Mouse (Mus musculus) naive thymus-derived CD4-positive, alpha-beta T cell, adult 2 months (primary cell): Measurements from ENCODE around the gene Plod1.
"Not testable (repeated sequence)": the region's sequence is repeated elsewhere in the genome, so short reads cannot be mapped to it uniquely, and the experiment has no call there.

ENCODE experiments used
- DNase-seq: peaks from one replicate; pipeline ENCODE4 v3.0.0-alpha.2; 2011; ENCODE audit warnings: low read depth

Plod1 gene

DNA sequence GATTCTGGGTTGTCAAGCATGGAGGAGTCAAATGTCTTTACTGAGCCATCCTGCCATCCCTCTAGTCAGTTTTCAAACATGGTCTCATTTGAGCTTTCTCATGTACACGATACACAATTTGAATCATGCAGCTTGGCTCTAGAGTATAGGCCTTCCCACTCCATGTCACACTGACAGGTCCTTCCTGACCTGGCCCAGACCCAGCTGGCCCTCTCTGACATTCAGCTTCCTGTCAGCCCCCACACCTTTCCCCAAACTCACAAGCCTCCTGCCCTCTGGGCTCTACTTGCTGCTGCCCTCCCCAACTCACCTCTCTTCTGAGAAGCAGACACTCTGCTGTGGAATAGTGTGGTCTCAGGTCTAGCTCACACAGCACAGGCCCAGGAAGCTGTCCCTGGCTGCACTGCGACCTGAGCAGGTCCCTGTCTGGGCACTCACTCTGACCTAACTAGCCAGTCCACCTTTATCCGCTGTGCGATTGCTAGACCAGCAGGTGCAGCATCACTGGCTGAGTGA is 40.7 kb downstream of the Plod1 start:
- no peak for DNase-seq

DNA sequence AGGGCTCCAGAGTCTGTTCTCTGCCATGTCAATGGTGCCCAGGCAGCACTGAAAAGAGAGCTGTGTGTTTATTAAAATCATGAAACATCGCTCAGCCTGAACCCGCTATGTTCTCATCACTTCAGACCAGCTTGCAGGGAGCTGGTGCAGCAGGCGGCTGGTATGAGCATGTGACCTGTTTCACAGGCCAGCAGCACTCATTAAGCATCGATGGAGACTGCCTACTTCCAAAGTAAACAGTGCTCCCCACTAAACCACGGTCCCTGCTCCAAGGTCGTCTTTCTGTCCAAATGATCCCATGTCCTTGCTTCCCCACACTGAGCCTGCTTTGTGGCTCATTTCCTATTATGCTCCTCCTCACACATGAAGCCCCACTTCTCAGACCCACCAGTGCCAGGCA is 46.2 kb downstream of the Plod1 start:
- no peak for DNase-seq

DNA sequence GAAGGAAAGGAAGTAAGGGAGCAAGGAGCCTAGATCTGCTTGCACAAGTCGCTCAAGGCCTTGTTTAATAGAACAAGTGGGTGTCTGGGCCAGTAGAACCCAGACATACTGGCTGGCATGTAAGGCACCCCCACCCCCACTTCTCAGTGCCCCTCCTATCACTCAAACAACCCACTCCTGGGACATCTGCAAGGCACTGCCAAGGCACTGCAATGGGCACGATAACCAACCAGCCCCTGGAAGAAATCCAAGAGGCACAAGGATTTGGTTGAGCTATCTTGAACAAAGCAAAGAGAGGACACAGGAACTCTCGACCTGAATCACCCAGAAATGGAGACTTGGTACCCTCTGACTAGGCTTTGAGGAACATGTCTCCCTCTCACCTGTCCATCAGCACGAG is 48.3 kb downstream of the Plod1 start:
- no peak for DNase-seq

DNA sequence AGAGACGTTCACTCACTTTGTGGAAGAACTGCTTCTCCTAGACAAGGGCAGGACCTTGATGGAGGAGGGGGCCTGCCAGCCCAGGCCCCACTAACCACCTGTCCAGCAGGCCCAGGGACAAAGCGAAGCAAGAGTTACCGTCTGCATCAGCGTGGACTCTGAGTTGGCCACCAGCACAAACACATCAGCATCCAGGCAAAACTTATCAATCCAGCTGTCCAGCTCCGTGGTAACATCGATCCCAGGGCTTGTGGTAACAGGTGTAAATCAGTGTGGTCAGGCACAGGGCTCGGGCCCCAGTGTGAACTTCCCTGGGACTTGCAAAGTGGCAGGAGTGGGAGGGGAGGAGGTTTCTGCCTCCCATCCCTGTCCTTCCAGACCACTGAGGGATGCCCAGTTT is 49.3 kb downstream of the Plod1 start:
- no peak for DNase-seq

DNA sequence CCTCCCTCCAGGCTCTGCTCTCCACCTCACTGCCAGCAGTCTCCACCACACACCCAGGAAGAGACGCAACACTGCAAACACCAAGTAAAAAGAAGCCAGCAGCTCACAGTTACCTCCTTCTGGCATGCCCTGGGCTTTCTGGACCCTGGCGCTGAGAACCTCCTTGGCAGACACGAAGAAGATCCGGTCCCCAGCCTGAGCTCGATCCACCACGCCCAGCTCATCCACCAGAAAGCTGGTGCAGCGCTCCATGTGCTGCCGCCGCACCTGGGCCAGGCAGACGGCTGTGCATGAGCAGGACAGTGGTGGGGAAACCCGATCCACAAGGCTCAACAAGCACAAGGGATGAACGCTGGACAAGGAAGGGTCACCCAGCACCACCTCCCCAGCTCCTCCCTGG is 50.4 kb downstream of the Plod1 start:
- no peak for DNase-seq

DNA sequence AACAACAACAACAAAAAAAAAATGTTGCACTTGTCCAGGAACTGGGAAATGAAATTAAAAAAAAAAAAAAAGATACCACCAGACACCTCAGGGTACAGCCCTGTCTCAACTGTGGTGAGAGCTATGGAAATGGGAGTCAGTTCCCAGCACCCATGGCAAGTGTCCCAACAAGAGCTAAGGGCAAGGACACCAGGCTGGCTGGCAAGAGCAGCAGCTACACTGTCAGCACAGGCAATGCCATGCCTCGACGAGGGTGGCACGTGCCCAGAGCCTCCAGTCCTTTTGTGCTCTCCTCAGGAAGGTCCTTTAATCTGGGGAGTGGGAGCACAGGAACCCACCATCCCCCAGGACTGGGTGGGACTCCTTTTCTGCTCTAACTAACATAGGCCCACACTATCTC is 52.4 kb downstream of the Plod1 start:
- DNase-seq: no peak

DNA sequence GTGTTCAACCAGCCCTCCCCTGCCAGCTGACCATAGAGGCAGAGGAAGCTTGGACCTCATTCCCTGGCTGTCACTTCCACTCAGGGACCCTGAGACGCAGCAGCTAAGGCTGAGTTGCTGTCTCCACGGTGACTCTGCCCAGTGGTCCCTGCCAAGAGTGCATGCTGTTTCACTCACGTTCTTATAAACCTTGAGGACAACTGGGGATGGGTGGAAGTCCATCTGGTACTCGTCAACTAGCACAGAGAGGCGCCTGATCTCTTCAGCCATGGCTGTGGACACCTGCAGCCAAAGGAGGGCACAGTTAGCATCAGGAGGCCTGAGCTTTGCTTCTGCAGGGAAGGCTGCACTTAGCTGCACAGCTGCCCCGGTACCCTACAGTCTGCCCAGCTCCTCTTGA is 53.5 kb downstream of the Plod1 start:
- DNase-seq: no peak

DNA sequence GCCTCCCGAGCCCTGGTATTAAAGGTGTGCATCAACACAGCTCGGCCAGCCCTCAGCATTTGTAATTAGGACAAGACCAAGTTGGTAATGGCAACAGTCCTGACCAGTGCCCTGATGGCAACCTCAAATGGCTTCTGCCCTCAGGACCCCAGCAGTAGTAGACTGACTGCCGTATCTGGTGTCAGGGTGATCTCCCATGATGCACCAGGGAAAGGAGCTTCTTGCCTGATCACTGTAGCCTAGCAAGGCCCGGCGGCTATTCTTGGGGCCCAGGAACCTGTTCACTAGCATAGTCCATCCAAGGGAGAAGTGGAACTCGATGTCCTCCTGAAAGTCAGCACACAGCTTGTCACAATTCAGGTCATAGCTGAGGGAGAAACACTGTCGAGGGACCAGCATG is 54.8 kb downstream of the Plod1 start:
- no peak for DNase-seq

DNA sequence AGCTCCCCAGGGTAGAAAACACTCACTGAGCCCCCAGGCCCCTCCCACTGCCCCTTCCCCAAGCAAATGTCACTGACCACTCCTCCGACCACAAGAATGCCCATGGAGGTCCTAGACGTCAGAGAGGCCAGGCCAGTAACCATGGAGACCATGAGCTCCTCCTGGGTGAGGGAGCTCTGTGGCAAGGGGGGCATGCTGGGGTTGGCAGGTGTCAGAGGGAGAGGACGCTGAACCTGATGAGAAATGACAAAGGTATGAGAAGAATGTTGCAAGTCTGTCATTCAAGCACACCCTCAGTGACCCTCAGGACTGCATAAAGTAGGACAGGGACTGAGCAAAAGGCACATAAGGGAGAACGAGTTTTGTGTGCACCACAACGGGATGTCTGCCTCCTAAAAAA is 56.7 kb downstream of the Plod1 start:
- no peak for DNase-seq

DNA sequence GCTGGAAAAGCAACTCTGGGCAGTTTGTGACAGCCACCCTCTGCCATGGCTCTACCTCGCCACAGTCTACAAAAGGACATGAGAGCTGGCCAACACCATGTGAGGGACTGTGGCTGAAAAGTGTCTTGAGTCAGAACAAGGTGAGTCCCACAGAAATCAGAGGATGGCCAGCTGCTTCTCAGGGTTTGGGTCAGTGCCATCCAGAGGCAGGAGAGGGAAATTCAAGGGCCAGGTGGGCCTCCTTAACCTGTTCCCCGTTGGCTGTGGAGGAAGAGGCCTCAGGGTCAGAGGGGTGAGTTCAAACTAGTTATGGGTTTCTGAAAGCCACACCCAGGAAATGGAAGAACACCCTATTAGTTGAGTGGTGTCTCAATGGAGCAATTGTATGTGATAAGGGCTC is 57.1 kb downstream of the Plod1 start:
- no peak for DNase-seq

DNA sequence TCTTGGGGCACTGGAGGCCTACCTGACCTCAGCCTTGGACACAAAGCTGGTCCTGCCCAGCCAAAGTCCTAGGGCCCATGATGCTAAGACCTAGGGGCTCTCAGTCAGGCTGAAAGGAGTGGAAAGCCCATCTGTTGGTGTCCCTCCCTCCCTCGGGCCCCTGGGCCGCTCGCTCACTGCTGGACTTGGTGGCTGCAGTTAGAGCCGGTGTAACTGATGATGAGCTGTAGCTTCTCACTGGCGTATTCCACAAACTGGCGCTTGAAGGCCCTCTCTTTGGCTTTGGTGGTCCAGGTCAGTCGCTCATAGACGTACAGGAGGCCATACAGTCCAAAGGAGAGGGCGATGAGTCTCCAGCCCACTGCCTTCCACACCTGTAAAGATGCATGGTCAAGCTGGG is 58.0 kb downstream of the Plod1 start:
- DNase-seq: no peak

DNA sequence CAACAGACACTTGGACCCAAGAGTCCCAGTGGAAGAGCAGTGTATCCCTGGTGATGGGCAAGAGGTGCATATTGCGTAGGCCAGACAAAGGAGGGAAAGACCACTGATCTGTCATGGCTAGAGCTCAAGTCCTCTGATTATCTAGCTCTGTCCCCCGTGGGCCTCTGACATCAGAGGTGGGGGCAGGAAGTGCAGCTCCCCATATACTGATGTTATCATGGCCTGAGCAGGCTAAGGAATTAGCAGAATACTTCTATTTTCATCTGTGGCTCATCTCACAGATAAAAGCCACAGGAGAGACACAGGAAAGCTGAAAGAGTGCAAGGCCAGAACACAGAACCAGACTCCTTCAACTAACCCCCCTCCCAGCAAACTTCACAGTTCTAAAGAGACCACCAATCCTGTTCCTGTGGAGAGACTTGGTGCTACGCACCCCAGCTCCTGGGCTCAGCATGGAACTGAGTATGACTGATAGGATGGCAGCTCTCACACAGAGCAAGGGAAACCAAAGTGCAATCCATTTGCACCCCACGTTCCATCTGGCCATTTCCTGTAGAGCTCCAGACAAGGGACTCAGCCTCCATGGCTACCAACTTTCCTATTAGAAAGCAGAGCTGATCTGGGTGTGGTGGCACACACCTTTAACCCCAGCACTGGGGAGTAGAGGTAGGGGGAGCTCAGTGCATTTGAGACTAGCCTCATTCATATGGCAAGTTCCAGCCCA is 60.6 kb downstream of the Plod1 start:
- no peak for DNase-seq

DNA sequence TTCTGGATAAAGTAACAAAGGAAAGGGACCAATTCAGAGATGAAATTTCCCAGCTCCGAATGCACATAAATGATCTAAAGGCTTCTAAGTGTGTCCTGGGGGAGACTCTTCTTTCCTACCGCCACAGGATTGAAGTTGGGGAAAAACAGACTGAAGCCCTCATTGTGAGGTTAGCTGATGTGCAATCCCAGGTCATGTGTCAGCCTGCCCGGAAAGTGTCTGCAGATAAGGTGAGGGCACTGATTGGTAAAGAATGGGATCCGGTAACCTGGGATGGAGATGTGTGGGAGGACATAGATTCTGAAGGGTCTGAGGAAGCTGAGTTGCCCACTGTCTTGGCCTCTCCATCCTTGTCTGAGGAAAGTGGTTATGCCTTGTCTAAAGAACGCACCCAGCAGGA is 67.3 kb downstream of the Plod1 start:
- peak; percentile 20 for DNase-seq

DNA sequence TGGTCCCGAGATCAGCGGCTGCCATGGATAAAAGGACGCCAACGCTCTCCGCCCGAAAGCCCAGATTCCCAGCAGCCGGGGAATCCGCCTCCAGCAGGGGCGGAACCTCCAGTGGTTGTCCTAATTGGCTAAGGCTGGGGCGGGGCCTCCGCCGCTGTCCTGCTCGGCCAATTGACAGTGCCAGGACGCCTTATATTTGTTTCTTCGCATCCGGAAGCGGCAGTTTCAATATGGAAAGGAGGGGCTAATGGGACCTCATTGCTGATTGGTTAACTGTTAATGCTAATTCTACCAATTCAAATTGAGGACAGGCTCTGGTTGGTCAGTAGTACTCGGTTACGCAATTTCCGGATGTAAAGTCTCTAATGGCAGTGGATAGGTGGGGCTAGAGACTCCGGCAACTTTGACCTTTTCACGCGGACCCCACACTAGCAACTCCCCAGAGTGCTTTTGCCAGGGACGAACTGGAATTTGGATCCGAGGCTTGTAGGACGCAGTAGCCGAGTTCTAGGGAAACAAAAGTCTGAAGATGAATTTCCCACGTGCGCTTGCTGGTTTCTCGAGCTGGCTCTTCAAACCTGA is 68.0 kb downstream of the Plod1 start, which contains the start of the genes Miip and Fv1:
Gene Miip (minus strand): TSS at position 367 of the 582 bp plus-strand sequence.
Gene Fv1 (plus strand): TSS at position 530 of the 582 bp plus-strand sequence.
- DNase-seq: peak; percentile 97

DNA sequence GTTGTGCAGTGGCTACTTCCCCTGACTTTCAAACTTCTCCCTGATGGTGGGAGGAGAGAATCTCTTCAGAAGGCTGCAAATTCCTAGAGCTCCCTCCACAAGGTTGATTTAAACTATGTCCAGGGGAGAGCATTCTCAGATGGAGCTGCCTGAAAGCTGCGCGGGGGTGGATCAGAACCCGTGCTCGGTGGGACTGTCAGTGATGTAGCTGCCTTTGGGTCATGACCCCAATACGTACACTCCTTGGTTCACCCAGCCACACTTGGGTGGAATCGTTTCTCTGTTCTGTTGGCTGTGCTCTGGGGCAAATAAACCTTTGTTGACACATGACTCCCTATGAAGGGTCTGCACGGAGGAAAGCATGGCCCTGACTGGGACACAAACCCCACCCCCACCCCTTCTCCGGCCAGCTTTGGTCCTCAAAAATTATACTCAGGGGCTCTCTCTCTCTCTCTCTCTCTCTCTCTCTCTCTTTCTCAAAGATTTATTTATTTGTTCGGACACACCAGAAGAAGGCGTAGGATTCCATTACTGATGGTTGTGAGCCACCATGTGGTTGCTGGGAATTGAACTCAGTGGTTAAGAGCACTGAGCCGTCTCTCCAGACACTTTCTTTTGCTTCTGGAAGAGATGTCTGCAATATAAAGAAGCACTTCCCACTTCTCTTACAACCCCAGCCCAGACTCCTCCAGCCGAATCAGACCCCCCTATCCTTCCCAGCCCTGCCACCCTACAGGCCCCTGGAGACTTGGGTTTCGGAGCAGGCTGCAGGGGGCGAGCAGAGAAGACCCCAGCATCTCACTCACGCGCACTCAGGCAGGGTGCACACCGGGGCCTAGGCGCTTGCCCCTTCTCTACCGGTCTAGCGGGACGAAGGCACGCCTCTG is 68.8 kb downstream of the Plod1 start:
- no peak for DNase-seq

DNA sequence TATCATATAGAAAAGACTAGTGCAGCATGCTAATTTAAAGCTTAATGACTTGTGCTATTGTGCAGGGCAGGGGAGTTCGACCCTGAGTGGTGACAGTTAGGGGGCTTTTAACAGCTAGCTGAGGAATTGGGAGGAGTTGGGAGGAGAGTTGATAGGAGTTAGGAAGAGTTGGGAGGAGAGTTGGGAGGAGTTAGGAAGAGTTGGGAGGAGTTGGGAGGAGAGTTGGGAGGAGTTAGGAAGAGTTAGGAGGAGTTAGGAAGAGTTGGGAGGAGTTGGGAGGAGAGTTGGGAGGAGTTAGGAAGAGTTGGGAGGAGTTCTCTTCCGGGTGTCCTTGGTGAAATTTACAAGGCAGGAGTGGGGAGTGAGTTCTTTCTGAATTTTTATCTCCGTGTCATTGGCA is 69.8 kb downstream of the Plod1 start:
- DNase-seq: not testable (repeated sequence)

DNA sequence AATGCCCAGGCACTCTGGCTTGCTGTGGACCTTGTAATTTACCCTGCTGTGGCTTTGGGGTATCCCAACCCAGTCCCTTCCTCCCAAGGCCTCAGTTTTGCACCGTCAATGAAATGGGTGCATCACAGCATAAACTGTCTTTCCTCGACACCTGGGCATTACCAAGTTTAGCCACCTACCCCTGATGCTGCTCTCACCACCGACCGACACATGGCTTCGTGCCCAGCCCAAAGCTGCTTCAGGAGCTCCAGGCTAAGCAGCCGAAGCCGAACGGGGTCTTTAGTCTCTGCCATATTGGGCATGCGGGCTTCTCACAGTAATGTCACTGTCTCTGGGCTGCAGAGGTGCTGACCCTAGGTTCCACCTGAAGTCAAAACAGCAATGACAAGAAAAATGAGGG is 70.5 kb downstream of the Plod1 start:
- no peak for DNase-seq

DNA sequence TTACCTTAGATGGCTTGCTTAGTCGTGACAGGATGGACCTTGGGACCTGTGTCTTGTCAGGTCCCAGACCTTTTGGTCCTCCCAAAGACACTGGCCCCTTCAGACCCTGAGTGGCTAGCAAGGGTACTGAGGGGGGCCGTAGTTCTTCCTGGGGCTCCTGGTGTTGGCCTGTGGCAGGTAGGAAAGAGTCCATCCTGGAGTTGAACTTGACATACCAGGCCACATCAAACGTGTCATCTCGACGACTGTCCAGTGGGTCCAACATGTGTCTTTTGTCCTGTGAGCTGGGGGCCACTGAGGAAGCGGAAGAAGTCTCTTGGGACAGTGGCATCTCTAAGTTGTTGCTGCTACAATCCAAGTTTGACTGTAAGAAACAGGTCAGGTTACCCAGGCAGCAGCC is 70.9 kb downstream of the Plod1 start:
- no peak for DNase-seq

DNA sequence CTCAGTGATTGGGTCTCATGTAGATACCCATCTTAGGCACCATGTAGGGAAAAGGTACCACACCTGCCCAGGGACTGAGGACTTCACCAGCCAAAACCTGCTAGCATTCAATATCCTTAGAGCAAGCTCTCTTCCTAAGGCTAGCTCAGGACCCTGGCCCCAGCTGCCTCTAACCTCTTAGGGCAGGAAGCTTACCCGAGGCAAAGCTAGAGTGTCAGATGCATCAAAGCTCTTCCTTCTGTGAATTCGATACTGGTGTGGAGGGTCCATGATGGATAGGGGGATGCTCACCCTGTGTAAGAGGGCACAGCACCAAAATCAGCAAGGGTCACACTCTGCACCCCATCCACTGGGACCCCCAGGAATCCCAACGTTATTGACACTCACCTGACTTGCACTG is 74.5 kb downstream of the Plod1 start:
- no peak for DNase-seq
